Mouse (Mus musculus): ENCODE measurements around the gene Mrpl55. TPM values are rescaled to one million over a fixed set of nuclear protein-coding genes. Genes with fewer than 3 reads are reported as not detected.

Gene Mrpl55
- polyA plus RNA-seq, 1 experiment from 2014 or later: 91.1 TPM

DNA sequence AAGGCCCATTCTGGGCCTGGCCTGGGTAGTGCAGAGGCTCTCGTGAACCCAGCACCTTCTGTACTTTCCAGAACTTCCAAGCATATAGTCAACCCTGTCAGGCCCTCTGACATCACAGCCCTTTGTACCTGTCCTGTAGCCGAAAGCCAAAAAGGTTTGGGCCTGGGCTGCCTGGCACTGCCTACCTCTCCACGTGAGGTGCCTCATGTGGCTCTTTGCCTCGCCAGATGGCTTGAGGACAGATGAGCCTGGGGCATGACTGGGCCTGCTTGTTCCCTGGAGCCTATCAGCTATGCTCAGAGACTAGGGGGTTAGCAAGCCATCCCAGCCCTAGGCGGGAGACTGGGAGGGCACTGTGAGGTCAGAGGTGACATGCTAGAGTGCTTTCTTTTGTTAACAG, 16.8 kb upstream of the Mrpl55 start:
- Histone ChIP-seq H3K4me2 (ENCODE audit: low read length) (no peak overlapping the region), H3K4me1 (ENCODE audit: control insufficient read depth, insufficient read depth, low read length) (peaks cover 10% of the 10 kb centered on the region), H3K36me3 (ENCODE audit: control insufficient read depth, insufficient read depth, low read length) (peaks cover 21% of the 10 kb centered on the region), H3K9me3 (replicated peaks; ENCODE audit: control insufficient read depth, low read length, poor library complexity, severe bottlenecking) (no peaks in the 10 kb centered on the region), H3K4me3 (ENCODE audit: low read depth, low read length) (no peak overlapping the region), H3K9ac (ENCODE audit: low read depth, low read length) (no peak overlapping the region), H3K27ac (ENCODE audit: low read length) (no peak overlapping the region), H3K27me3 (ENCODE audit: control insufficient read depth, insufficient read depth, low read depth, low read length) (no peaks in the 10 kb centered on the region)
- WGBS: 80% methylated on average over 5 of the region's 5 CpGs
- ATAC-seq: no peak

DNA sequence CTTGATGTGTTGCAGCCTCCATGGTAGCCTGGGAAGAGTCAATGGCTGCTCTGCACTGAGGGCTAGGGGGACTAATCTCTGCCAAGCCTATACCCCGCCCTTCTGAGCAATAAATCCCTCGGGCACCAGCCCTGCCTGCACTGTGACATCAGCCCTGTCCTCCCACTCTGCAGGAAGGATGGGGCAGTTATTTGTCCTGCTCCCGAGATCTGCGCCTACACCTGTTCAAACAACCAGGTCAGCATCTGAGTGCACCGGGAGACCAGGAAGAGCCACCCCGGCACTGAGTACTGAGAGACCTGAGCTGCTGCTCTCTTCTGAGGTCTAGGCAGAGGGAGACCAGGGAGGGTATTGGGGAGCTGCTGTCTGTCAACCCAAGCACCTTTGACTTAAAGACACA, 14.6 kb upstream of the Mrpl55 start:
- Histone ChIP-seq H3K9me3 (replicated peaks; ENCODE audit: control insufficient read depth, low read length, poor library complexity, severe bottlenecking) (no peaks in the 10 kb centered on the region), H3K27me3 (ENCODE audit: control insufficient read depth, insufficient read depth, low read depth, low read length) (no peaks in the 10 kb centered on the region), H3K27ac (ENCODE audit: low read length) (no peak overlapping the region), H3K4me3 (ENCODE audit: low read depth, low read length) (no peak overlapping the region), H3K9ac (ENCODE audit: low read depth, low read length) (no peak overlapping the region), H3K36me3 (ENCODE audit: control insufficient read depth, insufficient read depth, low read length) (peaks cover 19% of the 10 kb centered on the region), H3K4me1 (ENCODE audit: control insufficient read depth, insufficient read depth, low read length) (peaks cover 12% of the 10 kb centered on the region), H3K4me2 (ENCODE audit: low read length) (no peak overlapping the region)
- ATAC-seq: no peak
- 88% methylated on average over 6 of the region's 6 CpGs for WGBS

DNA sequence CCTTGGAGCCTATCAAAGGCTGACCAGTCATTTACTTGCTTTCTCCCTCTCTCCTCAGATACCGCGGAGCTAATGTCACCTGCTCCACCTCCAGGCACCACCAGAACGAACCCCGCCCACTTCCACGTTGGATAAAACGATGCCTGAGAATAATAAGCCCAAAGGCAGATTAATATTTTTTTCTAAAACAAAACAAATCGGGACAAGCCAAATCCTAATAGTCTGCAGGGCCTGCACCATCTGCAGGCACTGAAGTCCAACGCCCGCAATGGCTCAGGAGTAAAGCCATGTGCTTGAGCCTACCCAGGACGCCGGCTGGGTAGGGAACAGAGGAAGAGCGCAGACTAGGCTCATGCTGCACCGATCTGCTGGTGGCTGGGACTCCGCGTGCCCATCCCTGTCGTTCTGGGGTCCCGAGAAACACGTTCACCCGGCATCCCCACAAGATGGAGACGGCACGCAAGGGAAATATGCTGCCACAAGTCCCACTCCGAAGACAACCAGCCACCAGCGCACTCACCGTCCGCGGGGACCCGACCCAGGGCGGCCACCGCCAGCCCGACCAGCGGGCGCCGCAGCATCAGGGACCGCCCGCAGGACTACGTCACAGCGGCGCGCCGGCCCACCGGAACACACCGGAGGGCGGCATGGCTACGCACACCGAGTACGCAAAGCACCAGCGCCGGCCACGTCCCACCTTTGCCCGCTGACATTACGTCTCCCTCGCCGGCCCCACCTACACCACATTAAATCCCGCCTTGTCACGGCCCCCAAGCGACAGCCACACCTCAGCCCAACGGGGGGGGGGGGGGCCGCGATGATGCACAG, 10.8 kb upstream of the Mrpl55 start:
- under 1% methylated on average over 57 of the region's 59 CpGs for WGBS
- peak overlapping the region; percentile 91 for H3K27ac ChIP-seq (ENCODE audit: low read length)
- H3K4me1 ChIP-seq (ENCODE audit: control insufficient read depth, insufficient read depth, low read length): peaks cover 12% of the 10 kb centered on the region
- no peaks in the 10 kb centered on the region for H3K27me3 ChIP-seq (ENCODE audit: control insufficient read depth, insufficient read depth, low read depth, low read length)
- H3K9me3 ChIP-seq (replicated peaks; ENCODE audit: control insufficient read depth, low read length, poor library complexity, severe bottlenecking): no peaks in the 10 kb centered on the region
- peak overlapping the region; percentile 56 for H3K4me2 ChIP-seq (ENCODE audit: low read length)
- ATAC-seq: peak; percentile 93
- H3K36me3 ChIP-seq (ENCODE audit: control insufficient read depth, insufficient read depth, low read length): no peaks in the 10 kb centered on the region
- H3K9ac ChIP-seq (ENCODE audit: low read depth, low read length): peak overlapping the region; percentile 83
- peak overlapping the region; percentile 62 for H3K4me3 ChIP-seq (ENCODE audit: low read depth, low read length)

DNA sequence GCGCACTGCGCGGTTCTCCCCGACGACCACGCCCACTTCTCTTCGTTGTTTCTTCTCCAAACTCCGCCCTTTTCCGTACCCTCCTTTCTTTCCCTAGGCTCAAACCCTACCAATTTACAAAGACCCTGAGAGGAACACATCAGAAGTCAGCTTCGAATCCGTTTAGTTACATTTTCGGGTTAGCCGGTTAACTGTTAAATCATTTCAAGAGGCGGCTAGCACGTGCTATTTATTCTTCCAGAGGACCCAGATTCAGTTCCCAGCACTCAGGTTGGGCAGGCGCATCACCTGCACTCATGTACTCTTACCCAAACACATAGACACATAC, 10.3 kb upstream of the Mrpl55 start, which contains the start of gene Guk1:
Guk1 (minus strand) TSS at position 154 of the 328 bp plus-strand sequence.
- peak; percentile 44 for ATAC-seq
- H3K9ac ChIP-seq (ENCODE audit: low read depth, low read length): peak within 1 kb of the TSS; percentile 83
- H3K4me1 ChIP-seq (ENCODE audit: control insufficient read depth, insufficient read depth, low read length): peaks cover 12% of the 10 kb centered on the region
- H3K27me3 ChIP-seq (ENCODE audit: control insufficient read depth, insufficient read depth, low read depth, low read length): no peaks in the 10 kb centered on the region
- H3K9me3 ChIP-seq (replicated peaks; ENCODE audit: control insufficient read depth, low read length, poor library complexity, severe bottlenecking): no peaks in the 10 kb centered on the region
- H3K4me3 ChIP-seq (ENCODE audit: low read depth, low read length): peak within 1 kb of the TSS; percentile 62
- 4% methylated on average over 16 of the region's 16 CpGs for WGBS
- peak within 1 kb of the TSS; percentile 56 for H3K4me2 ChIP-seq (ENCODE audit: low read length)
- no peaks in the 10 kb centered on the region for H3K36me3 ChIP-seq (ENCODE audit: control insufficient read depth, insufficient read depth, low read length)
- peak within 1 kb of the TSS; percentile 91 for H3K27ac ChIP-seq (ENCODE audit: low read length)

DNA sequence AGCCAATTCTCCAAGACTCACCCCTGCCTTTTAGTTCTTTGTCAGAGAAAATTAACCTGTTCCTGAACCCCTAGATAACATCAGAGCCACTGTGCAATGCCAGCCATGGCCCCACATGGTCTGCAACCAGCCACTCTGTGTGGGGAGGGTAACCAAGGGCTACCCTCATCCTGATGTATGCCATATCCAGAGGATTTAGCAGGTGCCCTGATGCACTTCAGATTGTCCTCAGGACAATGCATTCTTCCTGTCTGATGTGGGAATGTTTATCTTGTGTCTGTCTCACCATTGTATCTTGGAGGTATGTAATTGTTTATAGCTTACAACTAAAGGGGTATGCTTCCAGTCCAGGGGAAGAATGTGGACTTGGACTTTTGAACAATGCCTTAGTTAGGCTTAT, 6.1 kb upstream of the Mrpl55 start:
- H3K4me2 ChIP-seq (ENCODE audit: low read length): no peak overlapping the region
- H3K4me3 ChIP-seq (ENCODE audit: low read depth, low read length): no peak overlapping the region
- H3K36me3 ChIP-seq (ENCODE audit: control insufficient read depth, insufficient read depth, low read length): no peaks in the 10 kb centered on the region
- no peak overlapping the region for H3K9ac ChIP-seq (ENCODE audit: low read depth, low read length)
- no peak for ATAC-seq
- H3K27me3 ChIP-seq (ENCODE audit: control insufficient read depth, insufficient read depth, low read depth, low read length): no peaks in the 10 kb centered on the region
- no peaks in the 10 kb centered on the region for H3K9me3 ChIP-seq (replicated peaks; ENCODE audit: control insufficient read depth, low read length, poor library complexity, severe bottlenecking)
- H3K4me1 ChIP-seq (ENCODE audit: control insufficient read depth, insufficient read depth, low read length): peaks cover 4% of the 10 kb centered on the region
- H3K27ac ChIP-seq (ENCODE audit: low read length): no peak overlapping the region

DNA sequence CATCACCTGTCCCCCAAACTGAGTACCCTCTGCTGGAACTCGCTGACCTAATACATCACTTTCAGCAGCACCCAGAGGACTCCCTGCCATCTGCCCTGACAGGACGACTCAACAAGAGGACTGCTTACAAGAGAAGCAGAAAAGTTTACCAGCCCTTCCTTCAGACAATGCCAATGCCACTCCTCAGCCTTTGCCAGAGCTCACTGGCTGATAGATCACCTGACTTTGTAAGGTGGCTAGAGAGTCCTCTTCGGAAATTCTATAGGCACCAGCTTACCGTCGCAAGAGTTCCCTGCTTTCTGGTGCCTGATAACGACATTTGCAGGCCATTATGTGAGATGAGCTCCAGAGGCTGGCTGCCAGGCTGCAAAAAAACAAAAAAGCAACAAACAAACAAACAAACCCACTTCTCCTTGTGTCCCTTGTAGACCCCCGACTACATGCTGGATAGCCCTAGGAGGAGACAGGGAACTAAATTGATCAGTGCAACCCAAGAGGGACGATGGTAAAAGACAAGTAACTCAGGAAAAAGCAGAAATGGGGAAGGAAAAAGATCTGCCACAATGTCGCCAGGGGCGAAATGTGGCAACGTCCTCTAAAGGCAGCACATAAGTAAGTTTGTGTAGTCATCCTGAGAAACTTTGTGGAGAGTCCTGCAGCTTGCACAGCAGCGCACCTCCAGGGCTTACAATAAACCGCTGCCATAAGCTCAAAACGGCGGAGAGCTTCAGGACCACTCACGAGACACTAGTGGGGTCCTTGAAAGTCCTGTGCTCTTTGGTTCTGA, 877 bp upstream of the Mrpl55 start:
- Histone ChIP-seq H3K36me3 (ENCODE audit: control insufficient read depth, insufficient read depth, low read length) (peaks cover 5% of the 10 kb centered on the region; the same call in 1 of the 2 replicates), H3K4me3 (ENCODE audit: low read depth, low read length) (peak overlapping the region; percentile 90), H3K4me2 (ENCODE audit: low read length) (peak overlapping the region; percentile 96), H3K9ac (ENCODE audit: low read depth, low read length) (peak overlapping the region; percentile 83), H3K27ac (ENCODE audit: low read length) (peak overlapping the region; percentile 68; the same call in 1 of the 2 replicates), H3K9me3 (replicated peaks; ENCODE audit: control insufficient read depth, low read length, poor library complexity, severe bottlenecking) (no peaks in the 10 kb centered on the region), H3K27me3 (ENCODE audit: control insufficient read depth, insufficient read depth, low read depth, low read length) (no peaks in the 10 kb centered on the region), H3K4me1 (ENCODE audit: control insufficient read depth, insufficient read depth, low read length) (peaks cover 15% of the 10 kb centered on the region)
- ATAC-seq: no peak
- WGBS: 36% methylated on average over 16 of the region's 16 CpGs

DNA sequence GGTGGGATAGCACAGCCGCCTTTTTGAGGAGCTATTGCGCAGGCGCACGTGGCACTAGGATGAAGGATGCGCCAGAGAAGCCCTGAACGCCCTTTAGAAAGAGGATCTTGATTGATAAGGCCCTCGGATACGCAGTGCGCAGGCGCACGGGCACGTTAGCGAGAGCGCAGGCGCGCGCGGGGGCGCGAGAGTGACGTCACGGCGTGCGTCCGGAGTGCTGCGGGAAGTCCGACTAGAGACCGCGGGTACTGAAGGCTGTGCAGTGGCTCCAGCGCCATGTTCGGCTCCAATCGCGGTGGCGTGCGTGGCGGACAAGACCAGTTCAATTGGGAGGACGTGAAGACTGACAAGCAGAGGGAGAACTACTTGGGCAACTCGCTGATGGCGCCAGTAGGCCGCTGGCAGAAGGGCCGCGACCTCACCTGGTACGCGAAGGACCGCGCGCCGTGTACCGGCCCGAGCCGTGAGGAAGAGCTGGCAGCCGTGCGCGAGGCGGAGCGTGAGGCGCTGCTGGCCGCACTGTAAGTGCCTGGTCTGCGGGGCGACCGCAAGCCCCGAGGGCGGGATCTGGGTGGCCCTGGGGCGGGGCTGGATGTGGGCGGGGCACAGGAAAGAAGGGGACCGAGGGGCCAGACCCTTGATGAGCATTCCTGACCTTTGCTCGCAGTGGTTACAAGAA, 6.0 kb downstream of the Mrpl55 start, which contains the start of gene 2310033P09Rik:
2310033P09Rik (plus strand) TSS at position 169 of the 679 bp plus-strand sequence.
- Histone ChIP-seq H3K4me2 (ENCODE audit: low read length) (peak within 1 kb of the TSS; percentile 88), H3K9ac (ENCODE audit: low read depth, low read length) (peak within 1 kb of the TSS; percentile 73), H3K27ac (ENCODE audit: low read length) (peak within 1 kb of the TSS; percentile 70), H3K4me3 (ENCODE audit: low read depth, low read length) (peak within 1 kb of the TSS; percentile 58), H3K36me3 (ENCODE audit: control insufficient read depth, insufficient read depth, low read length) (peaks cover 14% of the 10 kb centered on the region), H3K27me3 (ENCODE audit: control insufficient read depth, insufficient read depth, low read depth, low read length) (no peaks in the 10 kb centered on the region), H3K4me1 (ENCODE audit: control insufficient read depth, insufficient read depth, low read length) (peaks cover 14% of the 10 kb centered on the region), H3K9me3 (replicated peaks; ENCODE audit: control insufficient read depth, low read length, poor library complexity, severe bottlenecking) (no peaks in the 10 kb centered on the region)
- peak; percentile 89 for ATAC-seq
- WGBS: under 1% methylated on average over 67 of the region's 67 CpGs

DNA sequence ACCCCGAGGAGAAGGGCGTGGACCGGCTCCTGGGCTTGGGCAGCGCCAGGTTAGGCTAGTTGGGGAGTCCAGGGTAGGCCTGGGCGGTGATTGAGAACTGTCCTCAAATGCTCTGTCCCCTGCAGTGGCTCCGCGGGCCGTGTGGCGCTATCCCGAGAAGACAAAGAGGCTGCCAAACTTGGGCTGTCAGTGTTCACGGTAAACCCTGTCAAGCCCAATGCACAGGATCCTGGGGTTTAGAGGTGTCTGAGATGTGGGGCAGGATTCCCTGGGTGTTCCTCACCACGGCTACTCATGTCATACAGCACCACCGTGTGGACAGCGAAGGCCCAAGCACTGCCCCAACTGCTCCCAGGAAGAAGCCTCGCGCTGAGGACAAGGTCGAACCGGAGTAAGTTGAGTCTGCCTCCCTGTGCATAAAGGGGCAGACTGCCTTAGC, 6.7 kb downstream of the Mrpl55 start:
- Histone ChIP-seq H3K27me3 (ENCODE audit: control insufficient read depth, insufficient read depth, low read depth, low read length) (no peaks in the 10 kb centered on the region), H3K4me1 (ENCODE audit: control insufficient read depth, insufficient read depth, low read length) (peaks cover 14% of the 10 kb centered on the region), H3K36me3 (ENCODE audit: control insufficient read depth, insufficient read depth, low read length) (peaks cover 17% of the 10 kb centered on the region), H3K4me3 (ENCODE audit: low read depth, low read length) (peak overlapping the region; percentile 58), H3K4me2 (ENCODE audit: low read length) (peak overlapping the region; percentile 88), H3K9ac (ENCODE audit: low read depth, low read length) (peak overlapping the region; percentile 73), H3K9me3 (replicated peaks; ENCODE audit: control insufficient read depth, low read length, poor library complexity, severe bottlenecking) (no peaks in the 10 kb centered on the region), H3K27ac (ENCODE audit: low read length) (peak overlapping the region; percentile 9; the same call in 1 of the 2 replicates)
- ATAC-seq: peak; percentile 43
- 8% methylated on average over 18 of the region's 18 CpGs for WGBS
